Mouse (Mus musculus): ENCODE results near the gene Sbk3. TPM values are rescaled to one million over a fixed set of nuclear protein-coding genes. Genes with fewer than 3 reads are reported as not detected.
A peak's percentile ranks its signal among the peaks of the same experiment; 100 is the strongest.
"Not testable (repeated sequence)": the region's sequence is repeated elsewhere in the genome, so short reads cannot be mapped to it uniquely, and the experiment has no call there.

The Sbk3 gene
- total RNA-seq (2021), result 1 to 10 TPM in 1 of 2 experiments, under 1 TPM in 1; 0.71 to 1.0 TPM
- long read RNA-seq, experiment 1, result 0 reads
- long read RNA-seq, experiment 2, result 0 reads

GRCm38 (mm10) chr7:4971068-4971467, at the start of gene Sbk3:
Sbk3 (minus strand) TSS chr7:4971168.
- H3K27ac ChIP-seq, result no peak within 1 kb of the TSS
- DNase-seq (ENCODE audit: low spot score in 2 of 2), result no peak
- no peak within 1 kb of the TSS for H3K4me3 ChIP-seq
- TF ChIP-seq CTCF (conservative IDR thresholded peaks at IDR 0.05), result no peak

- DNase-seq (ENCODE audit: low spot score in 2 of 2), result no peak
- TF ChIP-seq CTCF (conservative IDR thresholded peaks at IDR 0.05), result no peak
- Histone ChIP-seq H3K4me3 (peak overlapping the region; percentile 92), H3K27ac (peak overlapping the region; percentile 96)
These were observed 49.7 kb upstream of the Sbk3 start for GRCm38 (mm10) chr7:5020685-5021084.

GRCm38 (mm10) chr7:5020000-5020681, 49.2 kb upstream of the Sbk3 start, which contains the start of the genes Zfp865 and Ccdc106:
Zfp865 (plus strand) TSS chr7:5020376.
Ccdc106 (plus strand) TSS chr7:5020553.
- Histone ChIP-seq H3K27ac (peak within 1 kb of the TSS; percentile 96), H3K4me3 (peak within 1 kb of the TSS; percentile 92)
- 0 out of 2 replicates have a peak, but pooled peaks have one; percentile 6 for TF ChIP-seq CTCF (conservative IDR thresholded peaks at IDR 0.05)
- peak; percentile 99 for DNase-seq (ENCODE audit: low spot score in 2 of 2)

- DNase-seq (ENCODE audit: low spot score in 2 of 2), result not testable (repeated sequence)
- peak overlapping the region; percentile 96 for H3K27ac ChIP-seq
- H3K4me3 ChIP-seq, result peak overlapping the region; percentile 92
These were observed 48.6 kb upstream of the Sbk3 start for GRCm38 (mm10) chr7:5019576-5019975.

GRCm38 (mm10) chr7:5017931-5018330, 47.0 kb upstream of the Sbk3 start:
- DNase-seq (ENCODE audit: low spot score in 2 of 2), result no peak
- no peak for TF ChIP-seq CTCF (conservative IDR thresholded peaks at IDR 0.05)
- Histone ChIP-seq H3K4me3 (no peak overlapping the region), H3K27ac (no peak overlapping the region)

GRCm38 (mm10) chr7:5017352-5017751, 46.4 kb upstream of the Sbk3 start:
- peak; percentile 59 for TF ChIP-seq CTCF (conservative IDR thresholded peaks at IDR 0.05)
- H3K27ac ChIP-seq, result no peak overlapping the region

GRCm38 (mm10) chr7:5016920-5017319, 46.0 kb upstream of the Sbk3 start:
- no peak for DNase-seq (ENCODE audit: low spot score in 2 of 2)
- TF ChIP-seq CTCF (conservative IDR thresholded peaks at IDR 0.05), result no peak
- Histone ChIP-seq H3K27ac (no peak overlapping the region), H3K4me3 (no peak overlapping the region)

More at GRCm38 (mm10) chr7:5017352-5017751, 46.4 kb upstream of the Sbk3 start:
- no peak for DNase-seq (ENCODE audit: low spot score in 2 of 2)
- no peak overlapping the region for H3K4me3 ChIP-seq

- DNase-seq (ENCODE audit: low spot score in 2 of 2), result no peak
- H3K27ac ChIP-seq, result peak overlapping the region; percentile 97
- peak overlapping the region; percentile 91 for H3K4me3 ChIP-seq
- no peak for TF ChIP-seq CTCF (conservative IDR thresholded peaks at IDR 0.05)
These were observed 45.1 kb upstream of the Sbk3 start for GRCm38 (mm10) chr7:5016057-5016456.

GRCm38 (mm10) chr7:5015118-5016001, 44.4 kb upstream of the Sbk3 start, which contains the start of gene Gm44973:
Gm44973 (plus strand) TSS chr7:5015496.
- Histone ChIP-seq H3K4me3 (peak within 1 kb of the TSS; percentile 91), H3K27ac (peak within 1 kb of the TSS; percentile 97)
- peak; percentile 91 to 92 for DNase-seq (ENCODE audit: low spot score in 2 of 2)
- no peak; the same call in 1 of the 2 replicates for TF ChIP-seq CTCF (conservative IDR thresholded peaks at IDR 0.05)

GRCm38 (mm10) chr7:5014251-5015117, 43.5 kb upstream of the Sbk3 start, which contains the start of the genes Zfp524 and Fiz1:
Zfp524 (plus strand) TSS chr7:5014415.
Fiz1 (minus strand) TSS chr7:5014697.
- Histone ChIP-seq H3K27ac (peak within 1 kb of the TSS; percentile 97), H3K4me3 (peak within 1 kb of the TSS; percentile 91)
- peak; percentile 96 to 97 for DNase-seq (ENCODE audit: low spot score in 2 of 2)
- TF ChIP-seq CTCF (conservative IDR thresholded peaks at IDR 0.05), result no peak

- TF ChIP-seq CTCF (conservative IDR thresholded peaks at IDR 0.05), result no peak
- H3K27ac ChIP-seq, result no peak overlapping the region
- no peak for DNase-seq (ENCODE audit: low spot score in 2 of 2)
- no peak overlapping the region for H3K4me3 ChIP-seq
These were observed 41.9 kb upstream of the Sbk3 start for GRCm38 (mm10) chr7:5012681-5013513.
